Mouse (Mus musculus) heart, adult 9 months (tissue): Measurements from ENCODE around the gene Cbarp.

Experiments used
- DNase-seq, 2 experiments: peaks; one replicate each; pipeline ENCODE4 v3.0.0; 2022; ENCODE audit warnings: low spot score in 2 of 2

Gene Cbarp

GRCm38 (mm10) chr10:80144864-80145838, 4.5 kb upstream of the Cbarp start:
- DNase-seq: peak; percentile 74 to 78

GRCm38 (mm10) chr10:80144159-80144558, 3.5 kb upstream of the Cbarp start:
- DNase-seq: no peak

DNA sequence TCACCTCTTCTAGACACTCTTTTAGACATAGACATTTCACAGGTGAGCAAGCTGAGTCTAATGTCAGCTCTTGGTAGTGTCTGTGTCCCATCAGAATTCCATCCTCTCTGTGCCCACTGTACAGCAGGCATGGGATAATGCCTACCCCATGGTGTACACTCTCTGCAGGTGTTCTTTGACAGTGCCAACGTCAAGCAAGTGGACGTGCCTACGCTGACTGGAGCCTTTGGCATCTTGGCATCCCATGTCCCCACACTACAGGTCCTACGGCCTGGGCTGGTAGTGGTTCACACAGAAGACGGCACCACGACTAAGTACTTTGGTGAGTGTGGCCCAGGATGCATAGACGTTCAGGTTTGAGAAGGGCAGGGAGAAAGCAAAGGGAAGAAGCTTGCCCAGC, 3.0 kb upstream of the Cbarp start:
- DNase-seq: no peak

GRCm38 (mm10) chr10:80142530-80142925, 1.9 kb upstream of the Cbarp start:
- DNase-seq: no peak

DNA sequence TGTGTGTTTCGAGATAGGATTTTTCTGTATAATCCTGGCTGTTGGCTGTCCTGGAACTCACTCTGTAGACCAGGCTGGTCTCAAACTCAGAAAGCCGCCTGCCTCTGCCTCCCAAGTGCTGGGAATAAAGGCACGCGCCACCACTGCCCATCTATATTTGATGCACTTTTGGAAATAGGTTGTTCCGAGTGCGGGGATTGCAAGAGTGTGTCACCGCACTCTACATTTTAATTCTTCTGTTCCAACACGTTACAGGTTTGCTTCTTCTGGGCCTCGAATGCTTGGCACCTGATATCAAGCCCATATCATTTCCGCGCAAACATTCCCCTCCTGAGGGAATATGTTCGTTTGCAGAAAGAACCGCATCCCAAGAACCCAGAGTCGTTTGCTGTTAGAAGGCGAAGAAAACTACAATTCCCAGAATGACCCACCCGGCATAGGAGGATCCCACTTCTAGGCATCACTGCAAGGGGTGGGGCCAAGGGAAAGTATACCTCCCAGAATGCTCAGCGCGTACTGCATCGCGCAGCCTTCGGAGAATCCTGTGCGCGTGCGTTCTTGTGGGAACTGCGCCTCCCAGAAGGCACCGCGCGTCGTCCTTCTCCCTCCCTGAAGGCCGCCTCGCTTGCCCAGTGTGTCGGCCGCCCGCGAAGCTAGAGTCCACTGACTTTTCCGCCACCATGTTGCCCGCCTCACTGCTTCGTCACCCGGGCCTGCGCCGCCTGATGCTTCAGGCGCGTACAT, 1.3 kb upstream of the Cbarp start:
- peak; percentile 94 to 97 for DNase-seq

DNA sequence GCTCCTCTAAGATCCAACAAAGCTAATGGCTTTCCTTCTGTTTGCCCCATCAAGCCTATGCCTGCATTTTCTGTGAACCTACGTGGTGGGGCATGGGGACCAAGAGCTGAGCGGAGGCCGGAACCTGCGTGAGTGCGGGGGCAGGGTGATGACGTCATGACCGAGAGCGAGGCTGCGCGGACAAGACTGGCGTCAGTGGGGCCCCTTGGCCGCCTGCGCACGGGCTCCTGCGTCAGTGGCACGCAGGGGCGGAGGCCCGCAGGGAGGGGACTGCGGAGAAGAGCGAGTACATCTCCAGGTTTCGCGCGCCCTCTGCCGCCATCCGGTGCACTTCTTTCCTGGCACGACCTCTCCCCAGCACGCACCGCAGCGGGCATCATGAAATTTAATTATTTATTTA, 608 bp upstream of the Cbarp start:
- DNase-seq: peak; percentile 95 to 97

DNA sequence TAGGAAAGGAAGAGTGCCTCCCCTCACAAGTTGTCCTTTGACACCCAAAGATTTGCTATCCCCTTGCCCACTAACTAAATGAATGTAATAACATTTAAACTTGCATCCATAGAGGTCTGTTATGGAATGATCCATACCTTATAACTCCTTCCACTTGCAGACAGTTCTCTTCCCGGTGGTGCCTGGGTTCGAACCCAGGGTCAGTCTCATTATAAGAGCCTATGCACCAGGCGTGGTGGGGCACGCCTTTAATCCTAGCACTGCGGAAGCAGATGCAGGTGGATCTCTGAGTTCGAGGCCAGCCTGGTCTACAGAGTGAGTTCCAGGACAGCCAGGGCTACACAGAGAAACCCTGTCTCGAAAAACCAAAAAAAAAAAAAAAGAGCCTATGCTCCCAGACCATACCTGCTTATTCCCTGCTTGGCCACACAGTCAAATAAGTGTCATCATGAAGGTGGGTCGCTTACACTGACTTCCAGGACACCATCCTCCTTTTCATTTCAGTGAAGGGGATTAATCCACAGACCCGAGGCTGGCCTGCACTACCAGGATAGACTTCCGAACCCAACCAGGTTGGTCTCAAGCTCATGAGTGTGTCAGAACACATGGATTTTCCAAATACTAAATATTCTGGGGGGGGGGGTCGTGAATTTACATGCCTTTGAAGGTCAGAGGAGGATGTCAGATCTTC, 515 bp downstream of the Cbarp start:
- DNase-seq: no peak

GRCm38 (mm10) chr10:80139439-80139775, 1.2 kb downstream of the Cbarp start:
- no peak for DNase-seq

DNA sequence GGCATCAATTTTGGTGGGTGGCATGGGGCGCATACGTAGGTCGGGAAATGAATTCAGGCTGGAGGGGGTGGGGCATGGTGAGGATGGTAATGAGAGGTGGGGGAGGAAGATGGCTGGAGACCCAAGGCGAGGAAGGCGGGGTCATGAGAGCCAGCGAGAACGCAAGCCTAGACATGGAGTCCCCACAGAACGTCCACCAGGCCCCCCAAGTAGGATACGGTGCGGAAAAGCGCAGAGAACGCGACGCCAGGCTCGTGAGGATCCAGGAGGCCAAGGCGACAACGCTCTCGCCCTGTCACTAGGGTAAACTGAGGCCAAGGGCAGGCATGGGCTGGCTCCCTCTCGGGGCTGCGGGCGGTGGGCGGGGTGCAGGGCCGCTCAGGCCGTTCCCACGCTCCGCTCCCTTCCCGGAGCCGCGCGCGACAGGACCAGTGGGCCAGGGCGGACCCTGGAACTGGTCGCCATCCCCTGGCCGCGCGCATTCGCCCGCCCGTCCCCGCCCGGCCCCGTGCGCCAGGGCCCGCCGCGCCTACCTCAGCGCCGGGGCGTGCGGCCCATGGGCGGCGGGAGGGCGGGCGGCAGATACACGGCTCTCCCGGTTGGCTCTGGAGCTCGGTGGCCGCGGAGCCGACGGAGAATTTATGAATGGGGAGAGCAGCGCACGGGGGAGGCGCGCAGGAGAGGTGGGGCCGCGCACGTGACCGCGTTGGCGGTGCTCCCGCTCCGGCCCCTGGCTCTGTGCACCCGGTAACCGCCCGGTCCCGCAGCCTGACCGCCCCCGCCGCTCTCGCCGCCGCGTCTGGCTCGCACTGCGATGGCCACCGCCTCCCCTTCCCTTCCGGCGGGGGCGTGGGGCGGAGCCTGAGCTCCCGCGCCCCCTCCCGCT, 1.8 kb downstream of the Cbarp start, which contains the start of gene Atp5d:
TSS of gene Atp5d (plus strand) at position 80 of the 886 bp plus-strand sequence.
- DNase-seq: peak; percentile 60 to 61

- no peak for DNase-seq
Measured at GRCm38 (mm10) chr10:80137626-80138552, 2.7 kb downstream of the Cbarp start.

DNA sequence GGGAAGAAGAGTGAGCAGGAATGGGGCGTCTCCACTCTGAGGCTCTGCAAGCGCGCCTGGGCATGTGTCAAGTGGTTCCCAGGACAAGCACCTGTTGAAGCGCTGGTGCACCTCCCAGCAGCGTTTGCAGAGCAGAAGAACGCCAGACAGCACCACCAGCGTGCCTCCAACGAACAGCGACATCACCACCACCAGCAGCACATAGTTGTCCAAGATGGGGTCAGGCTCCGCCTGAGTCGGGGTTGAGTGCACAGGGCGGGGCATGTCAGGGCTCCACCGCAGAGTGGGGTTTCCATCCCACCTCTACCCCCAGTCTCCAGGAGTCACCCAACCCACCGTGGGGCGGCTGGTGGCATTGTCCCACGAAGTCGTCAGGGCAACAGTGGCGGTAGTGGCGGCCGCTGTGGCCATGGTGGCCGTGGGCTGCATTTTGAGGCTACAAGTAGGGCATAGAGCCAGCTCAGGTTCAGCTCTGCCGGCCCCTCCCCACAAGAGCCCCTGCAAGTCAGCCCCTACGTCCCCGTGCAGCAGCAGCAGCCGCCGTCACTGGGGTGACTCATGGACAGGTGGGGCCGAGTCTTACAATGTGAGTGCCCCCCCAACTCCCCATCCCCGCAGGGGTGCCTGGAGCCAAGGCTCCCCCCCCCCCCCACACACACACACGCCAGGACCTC, 3.5 kb downstream of the Cbarp start:
- no peak for DNase-seq

DNA sequence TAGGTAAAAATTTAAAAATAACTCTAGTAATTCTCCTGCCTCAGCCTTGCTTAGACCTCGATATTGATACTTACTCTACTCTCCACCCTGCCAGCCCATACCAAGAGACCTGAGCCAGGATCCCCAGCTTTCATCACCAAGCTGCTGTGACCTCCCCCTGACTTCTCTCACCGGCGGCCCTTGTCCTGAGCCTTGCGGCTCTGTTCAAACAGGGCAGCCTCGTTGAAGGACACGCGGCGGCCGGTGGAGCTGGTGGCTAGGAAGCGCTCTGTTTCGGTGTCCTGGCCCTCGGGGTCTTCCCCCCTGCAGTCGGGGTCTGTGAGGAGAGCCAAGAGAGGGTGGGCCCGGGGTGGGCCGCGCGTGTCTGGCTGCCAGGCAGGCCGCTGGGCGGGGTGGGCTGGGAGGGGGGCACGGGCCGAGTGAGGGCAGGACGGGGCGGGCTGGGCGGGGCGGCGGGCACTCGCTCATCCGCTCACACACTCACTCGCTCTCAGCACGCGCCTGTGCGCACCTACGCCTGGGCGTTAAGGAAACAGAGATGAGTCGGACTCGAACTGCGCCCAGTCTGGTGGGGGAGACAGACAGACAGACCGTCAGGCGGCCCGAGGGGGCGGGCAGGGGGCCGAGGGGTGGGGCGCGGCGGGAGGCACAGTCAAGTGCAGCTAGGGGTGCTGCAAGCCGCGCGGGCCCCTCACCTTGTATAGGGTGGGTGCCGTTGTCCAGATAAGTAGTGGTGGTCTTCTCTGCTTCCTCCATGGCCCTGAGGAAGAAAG, 4.3 kb downstream of the Cbarp start:
- DNase-seq: no peak

GRCm38 (mm10) chr10:80135641-80136040, 5.0 kb downstream of the Cbarp start:
- DNase-seq: no peak

- no peak for DNase-seq
Measured at GRCm38 (mm10) chr10:80135161-80135560, 5.5 kb downstream of the Cbarp start.

DNA sequence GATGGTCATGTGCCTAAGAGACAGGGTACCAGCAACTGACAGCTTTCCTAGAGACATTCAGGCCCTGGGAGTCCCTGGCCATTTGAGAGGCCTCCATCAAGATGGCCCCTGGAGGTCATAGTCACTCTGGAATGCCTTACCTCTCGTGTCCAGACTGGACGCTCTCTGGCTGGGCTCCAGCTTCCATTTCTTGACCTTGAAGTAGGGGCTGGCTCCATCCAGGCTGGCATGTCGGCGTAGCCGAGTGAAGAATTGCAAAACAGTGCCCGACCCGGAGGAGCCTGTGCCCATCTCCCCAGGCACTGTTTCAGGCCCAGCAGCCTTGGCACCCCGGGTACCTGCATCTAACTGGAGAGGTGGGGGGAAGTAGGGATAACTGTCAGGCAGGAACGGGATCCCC, 6.2 kb downstream of the Cbarp start:
- no peak for DNase-seq

GRCm38 (mm10) chr10:80133226-80133849, 7.3 kb downstream of the Cbarp start:
- DNase-seq: peak; percentile 60 to 74

DNA sequence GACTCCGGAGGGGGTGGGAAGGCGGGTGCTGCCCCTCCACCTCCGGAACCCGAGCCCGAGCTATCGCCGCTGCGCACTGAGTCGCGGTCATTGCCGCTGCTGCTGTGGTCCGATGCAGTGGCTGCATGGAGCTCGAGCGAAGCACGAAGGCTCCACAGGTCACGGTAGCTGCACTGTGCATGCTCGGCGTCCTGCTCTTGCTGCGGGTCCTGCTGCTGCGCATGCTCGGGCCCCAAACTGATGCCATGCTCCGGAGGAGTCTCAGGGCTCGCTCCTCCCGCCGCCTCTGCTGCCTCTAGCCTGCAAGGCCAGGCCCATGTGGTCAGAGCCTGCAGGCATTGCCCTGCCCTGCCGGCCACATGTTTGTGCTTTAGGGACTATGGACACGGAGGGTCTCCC, 8.7 kb downstream of the Cbarp start:
- DNase-seq: no peak

DNA sequence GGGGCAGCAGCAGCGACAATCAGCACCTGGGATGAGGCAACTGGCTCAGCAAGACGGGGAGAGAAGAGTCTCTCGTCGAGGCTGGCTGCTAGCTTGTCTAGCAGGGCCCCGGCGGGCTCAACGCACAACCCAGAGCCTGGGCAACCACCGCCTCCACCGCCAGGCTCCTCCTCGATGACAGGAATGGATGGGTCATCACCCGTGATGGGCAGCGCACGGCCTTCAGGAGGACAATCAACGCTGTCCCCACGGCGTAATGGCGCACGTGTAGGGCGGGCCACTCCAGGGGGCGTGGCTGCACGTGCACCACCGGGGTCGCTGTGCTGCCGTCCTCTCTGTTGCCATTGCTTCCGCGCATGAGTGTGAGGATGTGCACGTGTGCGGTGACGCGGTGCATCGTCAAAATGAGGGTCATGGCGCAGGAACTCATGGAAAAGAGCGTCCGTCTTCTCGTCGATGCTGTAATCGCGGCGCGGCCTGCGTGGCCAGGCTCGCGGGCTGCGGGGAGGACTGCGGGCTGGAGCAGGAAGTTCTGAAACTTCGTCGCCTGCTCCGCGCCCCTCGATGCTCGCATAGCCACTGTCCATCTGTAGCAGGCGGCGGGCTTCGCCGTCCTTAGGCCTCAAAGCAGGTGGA, 9.2 kb downstream of the Cbarp start:
- no peak for DNase-seq
